Mouse (Mus musculus) left cerebral cortex, adult 2 months (tissue): ENCODE data around the gene Ablim1. TPM values are rescaled to one million over a fixed set of nuclear protein-coding genes. Genes with fewer than 3 reads are reported as not detected.

ENCODE experiments used
- DNase-seq, 2 experiments: peaks; one replicate each; pipeline ENCODE4 v3.0.0; 2021 to 2022; ENCODE audit warnings: low spot score in 2 of 2, mixed read lengths in 1 of 2; ENCODE audit errors: extremely low spot score in 1 of 2
- H3K27ac ChIP-seq: fragments of 200-600 bp; 2 replicates; pipeline ENCODE4 v1.8.1; 2022
- H3K4me3 ChIP-seq: fragments of 200-600 bp; 2 replicates; pipeline ENCODE4 v1.8.1; 2022
- CTCF ChIP-seq: fragments of 200-600 bp; IDR thresholded peaks from 2 replicates; pipeline ENCODE4 v1.8.1; 2022; ENCODE audit warnings: antibody characterized with exemption, mild to moderate bottlenecking, moderate library complexity
- intact Hi-C: fragments of 180-260 bp; cut with DNase I; formaldehyde crosslinking; loops from one replicate; pipeline ENCODE4 v1.15.1; 2025
- total RNA-seq, 2 experiments: library from RNA; stranded (reverse); gene quantifications; 2 replicates each; pipeline ENCODE4 v1.2.3; 2021

Gene Ablim1
- total RNA-seq, 2 experiments from 2014 or later = 118 to 124 TPM

DNA sequence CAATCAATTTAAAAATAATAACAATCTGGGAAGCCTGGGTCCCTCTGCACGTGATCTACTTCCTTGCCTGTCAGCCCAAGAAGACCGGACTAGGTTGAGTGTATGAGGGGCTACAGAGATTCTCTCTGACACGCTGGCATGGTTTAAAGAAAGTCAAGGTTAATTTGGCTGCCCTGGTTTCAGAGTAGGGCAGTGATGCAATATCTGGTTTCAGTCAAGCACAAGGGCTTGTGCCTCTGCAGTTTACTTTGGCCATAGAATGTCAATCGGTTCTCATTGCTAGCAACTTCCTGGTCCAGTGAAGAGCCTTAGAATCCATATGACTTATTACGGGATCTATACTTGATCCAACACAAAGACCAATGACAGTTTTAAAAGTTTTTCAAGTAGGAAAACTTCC, 140.2 kb downstream of the Ablim1 start:
- no peak overlapping the region for H3K27ac ChIP-seq
- H3K4me3 ChIP-seq = no peak overlapping the region
- DNase-seq = no peak
- TF ChIP-seq CTCF = no peak
- intact Hi-C loops = no loop called here

DNA sequence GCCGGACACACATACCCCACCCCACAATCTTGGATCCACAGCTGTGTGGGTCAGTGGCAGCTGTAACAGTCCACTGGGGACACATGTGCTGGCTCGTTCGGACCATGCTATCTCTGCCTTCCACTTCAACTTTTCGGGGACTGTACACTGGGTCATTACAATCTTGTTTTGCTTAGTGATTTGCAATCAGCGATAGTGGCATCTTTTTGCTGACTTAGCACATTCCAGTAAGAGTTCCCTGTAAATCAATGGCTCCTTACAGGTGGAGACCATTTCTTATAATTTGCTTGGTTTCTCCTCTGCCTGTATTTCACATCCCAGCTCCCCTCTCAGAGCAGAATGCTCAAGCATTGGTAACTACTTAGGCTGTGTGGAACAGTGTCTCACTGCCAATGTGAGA, 140.7 kb downstream of the Ablim1 start:
- no peak for DNase-seq
- no peak for TF ChIP-seq CTCF
- intact Hi-C loops = no loop called here
- Histone ChIP-seq H3K27ac (no peak overlapping the region), H3K4me3 (no peak overlapping the region)

DNA sequence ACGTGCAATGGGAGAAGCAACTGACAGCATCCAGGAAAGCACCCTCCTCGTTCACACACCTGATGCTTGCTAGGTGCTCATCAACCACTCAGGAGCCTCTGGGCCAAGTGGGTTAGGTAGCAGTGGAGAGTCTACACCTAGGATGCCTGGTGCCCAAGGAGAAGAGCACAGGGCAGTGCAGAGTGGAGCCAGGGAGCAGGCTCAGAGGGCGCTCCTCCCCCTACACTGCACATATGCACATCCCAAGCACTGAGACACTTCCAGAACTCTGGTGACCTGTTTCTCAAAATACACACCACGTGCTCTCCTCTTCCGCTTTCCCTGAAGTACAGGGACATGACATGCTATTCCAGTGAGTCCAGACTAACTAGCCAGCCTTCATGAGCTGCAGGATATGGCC, 142.4 kb downstream of the Ablim1 start:
- no peak for DNase-seq
- intact Hi-C loops = no loop called here
- no peak for TF ChIP-seq CTCF
- H3K4me3 ChIP-seq = no peak overlapping the region
- H3K27ac ChIP-seq = no peak overlapping the region

DNA sequence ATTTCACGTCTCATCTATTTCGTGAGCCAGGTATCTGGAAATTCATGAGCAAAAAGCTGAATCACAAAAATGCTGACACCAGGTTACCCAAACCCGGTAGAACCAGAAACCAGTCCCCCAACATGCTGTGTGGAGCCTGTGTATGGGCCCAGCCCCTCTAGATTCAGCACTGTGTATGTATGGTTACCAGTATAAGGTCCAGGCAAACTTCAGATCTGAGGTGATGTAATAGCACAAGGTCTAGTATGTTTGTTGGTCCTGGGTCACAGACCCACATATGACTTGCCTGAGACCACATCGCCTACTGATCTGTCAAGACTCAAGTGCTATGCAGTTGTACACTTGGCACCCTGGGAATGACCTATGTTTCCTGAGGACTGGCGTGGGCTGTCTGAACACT, 143.8 kb downstream of the Ablim1 start:
- no peak for TF ChIP-seq CTCF
- DNase-seq = no peak
- no peak overlapping the region for H3K27ac ChIP-seq
- intact Hi-C loops = no loop called here
- no peak overlapping the region for H3K4me3 ChIP-seq

DNA sequence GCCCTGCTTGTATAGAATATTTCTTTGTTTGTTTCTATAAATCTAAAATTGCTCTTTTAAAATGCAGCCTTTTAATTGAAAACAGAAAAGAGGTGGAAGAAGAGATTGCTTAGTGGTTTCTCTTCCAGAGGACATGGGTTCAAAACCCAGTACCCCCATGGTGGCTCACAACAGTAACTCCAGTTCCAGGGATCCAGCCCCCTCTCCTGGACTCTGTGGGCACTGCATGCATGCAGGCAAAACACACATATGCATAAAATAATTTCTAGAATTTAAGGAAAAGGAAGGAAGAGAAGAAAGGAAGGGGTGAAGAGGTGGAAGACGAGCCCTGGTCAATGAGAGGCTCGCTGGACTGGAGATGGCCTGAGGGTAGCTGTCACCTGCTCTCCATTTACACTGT, 145.2 kb downstream of the Ablim1 start:
- peak; percentile 38 for TF ChIP-seq CTCF
- Histone ChIP-seq H3K27ac (no peak overlapping the region), H3K4me3 (no peak overlapping the region)
- intact Hi-C loops = loop anchor here (10.0 kb wide), 1 partner anchor 475 kb away; no protein-coding TSS in a partner anchor
- no peak for DNase-seq

DNA sequence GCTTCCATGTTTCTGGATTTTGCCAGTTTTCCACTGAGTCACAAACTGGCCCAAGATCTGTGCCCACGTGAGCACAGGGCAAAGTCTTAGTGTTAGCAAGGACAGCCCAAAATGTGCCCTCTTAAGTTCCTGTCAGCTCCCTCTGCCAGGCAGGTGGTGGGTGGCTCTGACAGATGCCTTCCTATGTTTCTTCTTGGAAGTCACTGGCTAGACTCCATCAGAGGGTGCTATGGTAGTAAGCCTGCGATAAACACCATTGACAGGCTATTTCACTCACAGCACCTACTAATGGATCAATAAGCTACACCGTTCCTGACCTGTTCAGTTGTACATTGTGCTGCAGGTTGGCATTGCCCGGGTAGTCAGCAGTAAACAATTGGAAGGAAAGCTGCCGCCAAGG, 147.0 kb downstream of the Ablim1 start:
- intact Hi-C loops = loop anchor here (10.0 kb wide), 1 partner anchor 477 kb away; no protein-coding TSS in a partner anchor
- no peak overlapping the region; the same call in 1 of the 2 replicates for H3K27ac ChIP-seq
- no peak overlapping the region for H3K4me3 ChIP-seq
- TF ChIP-seq CTCF = no peak
- DNase-seq = no peak

DNA sequence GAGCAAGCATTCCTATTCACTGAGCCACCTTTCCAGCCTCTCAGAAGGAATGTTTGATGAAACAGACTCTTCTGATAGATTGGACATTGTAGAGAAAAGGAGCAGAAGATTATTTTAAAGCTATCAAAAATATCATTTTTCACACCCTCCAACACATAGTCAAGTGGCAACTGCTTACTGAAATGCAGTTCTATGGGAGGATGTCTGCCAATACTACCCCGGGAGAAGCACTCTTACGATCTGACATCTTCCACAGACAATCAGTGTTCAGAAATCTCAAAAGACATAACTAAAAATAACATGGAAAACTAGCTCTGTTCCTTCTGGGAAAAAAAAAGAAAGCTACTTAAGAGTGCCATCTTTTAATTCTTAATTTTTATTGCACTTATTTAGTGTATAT, 149.8 kb downstream of the Ablim1 start:
- intact Hi-C loops = loop anchor here (2.0 to 10.0 kb wide), 2 partner anchors 34 to 480 kb away; no protein-coding TSS in a partner anchor
- no peak for TF ChIP-seq CTCF
- Histone ChIP-seq H3K27ac (peak overlapping the region; percentile 59), H3K4me3 (no peak overlapping the region)
- DNase-seq = no peak

DNA sequence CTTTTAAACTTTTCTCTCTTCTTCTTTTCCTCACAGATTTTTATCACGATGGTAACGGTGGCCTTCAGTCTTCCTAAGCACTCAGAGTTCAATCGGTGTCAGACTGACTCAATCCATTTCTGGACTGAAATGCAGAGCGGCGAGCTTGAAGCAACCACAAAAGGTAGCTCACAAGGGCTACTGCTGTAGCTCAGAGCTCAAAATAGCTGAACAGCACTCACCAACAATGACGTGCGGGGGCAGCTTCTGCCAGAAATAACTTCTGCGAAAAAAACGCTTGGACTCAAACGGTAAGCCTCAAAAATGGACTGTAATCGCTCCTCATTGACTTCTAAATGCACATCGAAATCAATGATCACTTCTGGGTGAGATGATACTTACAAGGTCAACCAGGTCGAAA, 151.4 kb downstream of the Ablim1 start:
- no peak for TF ChIP-seq CTCF
- intact Hi-C loops = loop anchor here (2.0 to 10.0 kb wide), 2 partner anchors 75 to 481 kb away; no protein-coding TSS in a partner anchor
- DNase-seq = no peak
- Histone ChIP-seq H3K4me3 (no peak overlapping the region), H3K27ac (peak overlapping the region; percentile 73)

DNA sequence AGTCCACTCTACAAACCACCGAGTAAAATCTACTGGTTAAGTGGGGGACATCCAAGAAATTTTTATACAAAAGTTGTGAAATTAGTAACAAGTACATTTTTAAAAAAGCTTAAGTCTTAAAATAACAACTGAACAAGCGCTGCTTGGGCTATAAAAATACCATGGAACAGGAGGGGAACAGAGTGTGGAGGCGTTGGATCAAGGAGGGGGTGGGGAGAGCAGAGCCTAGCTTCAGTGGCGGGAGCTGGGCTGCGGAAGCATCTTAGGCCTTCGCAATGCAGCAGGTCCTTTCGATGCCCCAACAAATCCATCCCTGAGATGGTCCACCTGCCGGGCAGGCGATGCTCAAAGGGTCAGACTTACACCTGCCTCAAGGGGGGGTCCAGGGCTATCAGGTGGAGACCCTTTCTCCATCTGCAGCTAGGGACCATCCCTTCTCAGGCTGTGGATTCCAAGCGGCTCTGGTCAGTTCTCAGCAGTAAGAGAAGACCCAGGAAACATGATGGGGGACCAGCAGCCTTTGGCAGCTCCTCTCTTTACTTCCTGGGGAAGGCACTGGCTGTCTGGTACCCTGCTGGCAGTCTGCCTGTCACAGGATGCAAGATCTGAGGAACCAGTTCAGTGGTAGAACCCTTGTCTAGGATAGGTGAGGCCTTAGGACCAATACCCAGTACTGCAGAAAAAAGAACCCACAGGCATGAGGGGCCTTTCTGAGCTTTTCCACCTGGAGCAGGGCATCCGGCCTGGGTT, 152.6 kb downstream of the Ablim1 start:
- Histone ChIP-seq H3K27ac (peak overlapping the region; percentile 73), H3K4me3 (no peak overlapping the region)
- no peak for DNase-seq
- TF ChIP-seq CTCF = no peak
- intact Hi-C loops = loop anchor here (1.0 to 10.0 kb wide), 4 partner anchors 77 to 483 kb away; no protein-coding TSS in a partner anchor

DNA sequence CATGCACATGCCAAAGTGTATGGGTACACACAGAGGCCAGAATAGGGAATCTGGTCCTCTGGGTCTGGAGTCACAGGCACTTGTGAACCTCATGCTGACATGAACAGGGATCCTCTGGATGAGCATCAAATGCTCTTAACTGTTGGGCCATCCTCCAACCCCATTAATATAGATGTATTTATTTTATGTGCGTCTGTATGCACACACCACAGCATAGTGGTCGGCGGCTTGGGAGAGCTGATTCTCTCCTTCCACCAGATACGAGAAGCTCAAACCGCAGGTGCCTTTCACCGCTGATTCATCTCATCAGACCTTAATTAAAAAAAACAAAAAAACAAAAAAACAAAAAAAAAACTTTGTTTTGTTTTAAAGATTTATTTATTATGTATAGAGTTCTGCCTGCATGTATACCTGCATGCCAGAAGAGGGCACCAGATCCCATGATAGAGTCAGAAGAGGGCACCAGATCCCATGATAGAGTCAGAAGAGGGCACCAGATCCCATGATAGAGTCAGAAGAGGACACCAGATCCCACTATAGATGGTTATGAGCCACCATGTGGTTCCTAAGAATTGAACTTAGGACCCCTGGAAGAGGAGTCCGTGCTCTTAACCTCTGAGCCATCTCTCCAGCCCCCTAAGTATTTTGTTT, 153.6 kb downstream of the Ablim1 start:
- Histone ChIP-seq H3K4me3 (no peak overlapping the region), H3K27ac (no peak overlapping the region)
- intact Hi-C loops = loop anchor here (1.0 to 10.0 kb wide), 3 partner anchors 164 to 484 kb away; no protein-coding TSS in a partner anchor
- peak; percentile 91 for TF ChIP-seq CTCF
- peak in 1 of 2 experiments; percentile 54 for DNase-seq

DNA sequence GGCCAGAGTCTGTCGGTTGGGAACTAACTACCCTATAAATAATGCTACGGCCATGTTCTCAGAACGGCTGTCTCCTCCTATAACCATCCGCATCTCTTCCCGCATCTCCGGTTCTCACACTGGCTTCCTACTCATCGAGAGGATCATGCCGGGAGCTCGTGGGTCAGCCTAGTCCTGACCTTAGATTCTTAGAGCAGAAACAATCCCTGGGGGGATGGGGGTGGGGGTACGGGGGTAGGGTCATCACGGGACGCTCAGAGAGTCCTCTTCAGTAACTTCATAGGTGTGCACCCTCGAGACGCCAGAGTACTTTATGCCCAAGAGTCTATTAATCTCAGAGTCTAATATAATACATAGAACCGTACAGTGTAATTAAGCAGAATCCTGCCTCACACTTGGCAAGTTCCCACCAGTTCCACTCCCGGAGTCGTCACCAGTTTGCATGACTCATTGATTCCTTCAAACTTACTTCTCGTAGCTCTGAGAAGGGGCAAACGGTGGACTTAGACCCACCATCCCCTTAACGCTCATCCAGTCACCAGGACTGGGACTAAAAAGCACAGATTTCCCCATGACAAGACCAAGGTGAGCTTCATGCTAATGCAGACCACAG, 156.9 kb downstream of the Ablim1 start:
- Histone ChIP-seq H3K27ac (no peak overlapping the region), H3K4me3 (no peak overlapping the region)
- TF ChIP-seq CTCF = no peak
- DNase-seq = no peak
- intact Hi-C loops = loop anchor here (10.0 kb wide), 1 partner anchor 297 kb away; the partner anchor contains the start of gene Trub1
